In genomic region chr19:44069914-44070232, GRCm38 (mm10) we compare ENCODE assay signal across 7 mouse cellular contexts. TPM values are rescaled to one million over a fixed set of nuclear protein-coding genes. Genes with fewer than 3 reads are reported as not detected.
DNase-seq lines count a peak whose midpoint lies in the region; ATAC-seq and TF ChIP-seq lines count a peak whose summit lies in the region.

No protein-coding gene starts in this region.

- peak overlapping the region; percentile 84 for H3K4me3 ChIP-seq in lung, postnatal 0 days (ENCODE audit: low read depth, low read length)
- peak overlapping the region; percentile 69 for H3K4me3 ChIP-seq in forebrain, embryonic 12.5 days (replicated peaks)
- peak overlapping the region; percentile 79 for H3K4me3 ChIP-seq in limb, embryonic 13.5 days
- peak overlapping the region; percentile 79 for H3K4me3 ChIP-seq in stomach, embryonic 14.5 days (ENCODE audit: low read depth, low read length)

- peak overlapping the region; percentile 89 for H3K4me2 ChIP-seq in lung, postnatal 0 days (replicated peaks; ENCODE audit: low read depth, low read length)
- peak overlapping the region; percentile 95 for H3K4me2 ChIP-seq in forebrain, embryonic 12.5 days
- peak overlapping the region; percentile 80 for H3K4me2 ChIP-seq in limb, embryonic 13.5 days (replicated peaks)
- H3K4me2 ChIP-seq in stomach, embryonic 14.5 days (replicated peaks; ENCODE audit: low read depth, low read length), result peak overlapping the region; percentile 83

- no peak for DNase-seq in lung, postnatal 0 days (ENCODE audit: low spot score)
- no peak for DNase-seq in lung, adult 18-20 months
- DNase-seq in layer of hippocampus, adult 11-12 months (ENCODE audit: low spot score), result no peak
- DNase-seq in adrenal gland, adult (ENCODE audit: inconsistent age in 2 of 2, low spot score in 1 of 2), result no peak

- 10% methylated on average over 4 of the region's 4 CpGs for WGBS in lung, postnatal 0 days
- WGBS in forebrain, embryonic 12.5 days, result 9% methylated on average over 4 of the region's 4 CpGs
- WGBS in limb, embryonic 13.5 days, result 13% methylated on average over 4 of the region's 4 CpGs
- WGBS in stomach, embryonic 14.5 days, result 10% methylated on average over 4 of the region's 4 CpGs

- no peak for ATAC-seq in lung, postnatal 0 days
- no peak for ATAC-seq in forebrain, embryonic 12.5 days (ENCODE audit: low FRiP score)
- no peak for ATAC-seq in limb, embryonic 13.5 days (ENCODE audit: low FRiP score, low read depth)
- ATAC-seq in stomach, embryonic 14.5 days (ENCODE audit: insufficient number of reproducible peaks, insufficient read depth, low FRiP score, low read depth), result no peak

- H3K4me1 ChIP-seq in lung, postnatal 0 days (ENCODE audit: insufficient read depth, low read depth, low read length), result peaks cover 3% of the 10 kb centered on the region; the same call in 1 of the 2 replicates
- H3K4me1 ChIP-seq in forebrain, embryonic 12.5 days, result peaks cover 17% of the 10 kb centered on the region
- peaks cover 32% of the 10 kb centered on the region for H3K4me1 ChIP-seq in limb, embryonic 13.5 days
- 0 out of 2 replicates have a peak, but pooled peaks cover 3% of the 10 kb centered on the region for H3K4me1 ChIP-seq in stomach, embryonic 14.5 days (ENCODE audit: control insufficient read depth, insufficient read depth, low read length)

- TF ChIP-seq EP300 in lung, postnatal 0 days (IDR thresholded peaks at IDR 0.05), result no peak

- H3K36me3 ChIP-seq in lung, postnatal 0 days (ENCODE audit: insufficient read depth, low read length), result 0 out of 2 replicates have a peak, but pooled peaks cover 1% of the 10 kb centered on the region
- H3K36me3 ChIP-seq in forebrain, embryonic 12.5 days (replicated peaks), result peaks cover 8% of the 10 kb centered on the region; the same call in 1 of the 2 replicates
- H3K36me3 ChIP-seq in limb, embryonic 13.5 days, result peaks cover 4% of the 10 kb centered on the region
- H3K36me3 ChIP-seq in stomach, embryonic 14.5 days (ENCODE audit: control insufficient read depth, insufficient read depth, low read length), result peaks cover 9% of the 10 kb centered on the region

- peak overlapping the region; percentile 60 for H3K9ac ChIP-seq in lung, postnatal 0 days (replicated peaks; ENCODE audit: low read depth)
- peak overlapping the region; percentile 78 for H3K9ac ChIP-seq in forebrain, embryonic 12.5 days
- H3K9ac ChIP-seq in limb, embryonic 13.5 days, result peak overlapping the region; percentile 86
- peak overlapping the region; percentile 78; the same call in 1 of the 2 replicates for H3K9ac ChIP-seq in stomach, embryonic 14.5 days (replicated peaks; ENCODE audit: low read depth, low read length)

- TF ChIP-seq CTCF in lung, postnatal 0 days (IDR thresholded peaks at IDR 0.05), result no peak

- H3K9me3 ChIP-seq in lung, postnatal 0 days (ENCODE audit: low read length), result no peaks in the 10 kb centered on the region
- H3K9me3 ChIP-seq in forebrain, embryonic 12.5 days, result no peaks in the 10 kb centered on the region
- no peaks in the 10 kb centered on the region for H3K9me3 ChIP-seq in limb, embryonic 13.5 days
- H3K9me3 ChIP-seq in stomach, embryonic 14.5 days (ENCODE audit: control insufficient read depth, low read depth, low read length), result no peaks in the 10 kb centered on the region

- no peak overlapping the region for H3K27ac ChIP-seq in lung, postnatal 0 days (ENCODE audit: low read length)
- peak overlapping the region; percentile 58 for H3K27ac ChIP-seq in forebrain, embryonic 12.5 days
- H3K27ac ChIP-seq in limb, embryonic 13.5 days, result peak overlapping the region; percentile 48; the same call in 1 of the 2 replicates
- H3K27ac ChIP-seq in stomach, embryonic 14.5 days (ENCODE audit: low read length), result peak overlapping the region; percentile 10; the same call in 1 of the 2 replicates

- H3K27me3 ChIP-seq in lung, postnatal 0 days (replicated peaks; ENCODE audit: insufficient read depth, low read length), result no peaks in the 10 kb centered on the region
- H3K27me3 ChIP-seq in forebrain, embryonic 12.5 days, result no peaks in the 10 kb centered on the region
- no peaks in the 10 kb centered on the region for H3K27me3 ChIP-seq in limb, embryonic 13.5 days
- H3K27me3 ChIP-seq in stomach, embryonic 14.5 days (ENCODE audit: control insufficient read depth, insufficient read depth, low read length), result no peaks in the 10 kb centered on the region

RNA-seq across cellular contexts. Expression of gene Erlin1, which starts 0.3 kb away (rescaled TPM):
- polyA plus RNA-seq in lung, postnatal 0 days (2015; fragmentation: Nextera tagmentation; extraction: Ambion mirVana), result 22.7 and 26.9 TPM in 2 replicates
- polyA plus RNA-seq in forebrain, embryonic 12.5 days (2016; fragmentation: Nextera tagmentation; extraction: Ambion mirVana), result 21.0 and 22.4 TPM in 2 replicates
- 34.2 and 34.8 TPM in 2 replicates for polyA plus RNA-seq in limb, embryonic 13.5 days (2015; fragmentation: Nextera tagmentation; extraction: Ambion mirVana)
- 38.9 and 42.7 TPM in 2 replicates for polyA plus RNA-seq in stomach, embryonic 14.5 days (2014; fragmentation: Nextera tagmentation; extraction: Ambion mirVana)

RNA-seq across cellular contexts. Expression of gene Chuk, which starts 37.4 kb away (rescaled TPM):
- polyA plus RNA-seq in lung, postnatal 0 days (2015; fragmentation: Nextera tagmentation; extraction: Ambion mirVana), result 32.8 and 33.4 TPM in 2 replicates
- 65.1 and 70.9 TPM in 2 replicates for polyA plus RNA-seq in forebrain, embryonic 12.5 days (2016; fragmentation: Nextera tagmentation; extraction: Ambion mirVana)
- polyA plus RNA-seq in limb, embryonic 13.5 days (2015; fragmentation: Nextera tagmentation; extraction: Ambion mirVana), result 42.5 and 46.8 TPM in 2 replicates
- 44.8 and 45.9 TPM in 2 replicates for polyA plus RNA-seq in stomach, embryonic 14.5 days (2014; fragmentation: Nextera tagmentation; extraction: Ambion mirVana)

RNA-seq across cellular contexts. Expression of gene Cyp2c23, which starts 40.9 kb away (rescaled TPM):
- polyA plus RNA-seq in lung, postnatal 0 days (2015; fragmentation: Nextera tagmentation; extraction: Ambion mirVana), result 0.56 and 0.80 TPM in 2 replicates
- polyA plus RNA-seq in forebrain, embryonic 12.5 days (2016; fragmentation: Nextera tagmentation; extraction: Ambion mirVana), result not detected in 2 replicates
- polyA plus RNA-seq in limb, embryonic 13.5 days (2015; fragmentation: Nextera tagmentation; extraction: Ambion mirVana), result 0.14 and 0.15 TPM in 2 replicates
- 1.7 TPM in 2 replicates for polyA plus RNA-seq in stomach, embryonic 14.5 days (2014; fragmentation: Nextera tagmentation; extraction: Ambion mirVana)
